Mouse (Mus musculus): ENCODE results near the gene 4921524J17Rik.

The 4921524J17Rik gene

GRCm38 (mm10) chr8:85432168-85433016 is at the start of gene 4921524J17Rik:
Gene 4921524J17Rik, minus strand, starts transcription at chr8:85432833.
- peak; percentile 98 for DNase-seq (ENCODE audit: low spot score)

- DNase-seq (ENCODE audit: low spot score), result no peak
Measured at GRCm38 (mm10) chr8:85482427-85482826, 49.8 kb upstream of the 4921524J17Rik start.

- DNase-seq (ENCODE audit: low spot score), result peak; percentile 32
Measured at GRCm38 (mm10) chr8:85481900-85482299, 49.3 kb upstream of the 4921524J17Rik start.

- no peak for DNase-seq (ENCODE audit: low spot score)
Measured at GRCm38 (mm10) chr8:85479710-85480109, 47.1 kb upstream of the 4921524J17Rik start.

- DNase-seq (ENCODE audit: low spot score), result no peak
Measured at GRCm38 (mm10) chr8:85478397-85478796, 45.8 kb upstream of the 4921524J17Rik start.

- no peak for DNase-seq (ENCODE audit: low spot score)
Measured at GRCm38 (mm10) chr8:85476970-85477545, 44.4 kb upstream of the 4921524J17Rik start.

- DNase-seq (ENCODE audit: low spot score), result no peak
Measured at GRCm38 (mm10) chr8:85474924-85475323, 42.3 kb upstream of the 4921524J17Rik start.

GRCm38 (mm10) chr8:85473246-85473645 is 40.6 kb upstream of the 4921524J17Rik start:
- DNase-seq (ENCODE audit: low spot score), result no peak

GRCm38 (mm10) chr8:85472800-85473199 is 40.2 kb upstream of the 4921524J17Rik start:
- DNase-seq (ENCODE audit: low spot score), result no peak

GRCm38 (mm10) chr8:85470753-85471152 is 38.1 kb upstream of the 4921524J17Rik start:
- DNase-seq (ENCODE audit: low spot score), result no peak

- no peak for DNase-seq (ENCODE audit: low spot score)
Measured at GRCm38 (mm10) chr8:85466056-85466455, 33.4 kb upstream of the 4921524J17Rik start.

- DNase-seq (ENCODE audit: low spot score), result no peak
Measured at GRCm38 (mm10) chr8:85464316-85464715, 31.7 kb upstream of the 4921524J17Rik start.

- DNase-seq (ENCODE audit: low spot score), result no peak
Measured at GRCm38 (mm10) chr8:85462441-85462840, 29.8 kb upstream of the 4921524J17Rik start.

- no peak for DNase-seq (ENCODE audit: low spot score)
Measured at GRCm38 (mm10) chr8:85461377-85461776, 28.7 kb upstream of the 4921524J17Rik start.

- DNase-seq (ENCODE audit: low spot score), result no peak
Measured at GRCm38 (mm10) chr8:85460804-85461203, 28.2 kb upstream of the 4921524J17Rik start.

GRCm38 (mm10) chr8:85459582-85459981 is 26.9 kb upstream of the 4921524J17Rik start:
- DNase-seq (ENCODE audit: low spot score), result no peak

- peak; percentile 27 for DNase-seq (ENCODE audit: low spot score)
Measured at GRCm38 (mm10) chr8:85456536-85456935, 23.9 kb upstream of the 4921524J17Rik start.

- DNase-seq (ENCODE audit: low spot score), result no peak
Measured at GRCm38 (mm10) chr8:85454750-85455149, 22.1 kb upstream of the 4921524J17Rik start.

- no peak for DNase-seq (ENCODE audit: low spot score)
Measured at GRCm38 (mm10) chr8:85453256-85453655, 20.6 kb upstream of the 4921524J17Rik start.

GRCm38 (mm10) chr8:85452328-85452727 is 19.7 kb upstream of the 4921524J17Rik start:
- DNase-seq (ENCODE audit: low spot score), result no peak

GRCm38 (mm10) chr8:85450335-85450734 is 17.7 kb upstream of the 4921524J17Rik start:
- DNase-seq (ENCODE audit: low spot score), result no peak

- no peak for DNase-seq (ENCODE audit: low spot score)
Measured at GRCm38 (mm10) chr8:85445936-85446685, 13.5 kb upstream of the 4921524J17Rik start.

- no peak for DNase-seq (ENCODE audit: low spot score)
Measured at GRCm38 (mm10) chr8:85444092-85444491, 11.5 kb upstream of the 4921524J17Rik start.
